Mouse (Mus musculus) megakaryocyte, embryonic 14.5 days (primary cell): ENCODE measurements around the gene Crb2.

Source experiments
- FLI1 ChIP-seq: IDR thresholded peaks from 2 replicates; pipeline ENCODE4 v1.6.1; 2012; ENCODE audit warnings: low read length, inconsistent platforms, mixed read lengths
- GATA1 ChIP-seq: IDR thresholded peaks from 3 replicates; pipeline ENCODE4 v1.6.1; 2012; ENCODE audit warnings: mixed read lengths, low read length, inconsistent platforms, borderline replicate concordance

GRCm38 (mm10) chr2:37838202-37838984 is 62.3 kb downstream of the Crb2 start:
- no peak for TF ChIP-seq GATA1
- no peak for TF ChIP-seq FLI1
